Mouse (Mus musculus): Measurements from ENCODE around the gene Zfpm1. TPM values are rescaled to one million over a fixed set of nuclear protein-coding genes. Genes with fewer than 3 reads are reported as not detected.

The Zfpm1 gene
- polyA plus RNA-seq, 1 experiment from 2014 or later = 1.1 TPM

GRCm38 (mm10) chr8:122383039-122383438 is 101.1 kb downstream of the Zfpm1 start:
- Histone ChIP-seq H3K4me3 (no peak overlapping the region), H3K4me1 (peaks cover 6% of the 10 kb centered on the region), H3K9me3 (no peaks in the 10 kb centered on the region), H3K36me3 (peaks cover 68% of the 10 kb centered on the region), H3K4me2 (no peak overlapping the region), H3K9ac (no peak overlapping the region), H3K27me3 (no peaks in the 10 kb centered on the region), H3K27ac (no peak overlapping the region)
- ATAC-seq (ENCODE audit: insufficient number of reproducible peaks, low FRiP score, low TSS enrichment, low read depth) = no peak
- 74% methylated on average over 4 of the region's 4 CpGs for WGBS

Other genes starting within 250 kb of the Zfpm1 start
- gene Trhr2, start 78.6 kb downstream of the Zfpm1 start, polyA plus RNA-seq (2015; fragmentation: Nextera tagmentation; extraction: Ambion mirVana) = 0.12 and 0.14 TPM in 2 replicates
- 46.8 and 47.5 TPM in 2 replicates for gene Zc3h18, start 94.5 kb downstream of the Zfpm1 start, polyA plus RNA-seq (2015; fragmentation: Nextera tagmentation; extraction: Ambion mirVana)
- gene Il17c, start 139.9 kb downstream of the Zfpm1 start, polyA plus RNA-seq (2015; fragmentation: Nextera tagmentation; extraction: Ambion mirVana) = 0.22 TPM in 1 of 2 replicates, not detected in the other
- gene Cyba, start 150.8 kb downstream of the Zfpm1 start, polyA plus RNA-seq (2015; fragmentation: Nextera tagmentation; extraction: Ambion mirVana) = 183 and 190 TPM in 2 replicates
- 36.8 and 37.3 TPM in 2 replicates for gene Mvd, start 161.3 kb downstream of the Zfpm1 start, polyA plus RNA-seq (2015; fragmentation: Nextera tagmentation; extraction: Ambion mirVana)
- gene Snai3, start 178.6 kb downstream of the Zfpm1 start, polyA plus RNA-seq (2015; fragmentation: Nextera tagmentation; extraction: Ambion mirVana) = 0.84 and 3.3 TPM in 2 replicates
- 49.4 and 51.0 TPM in 2 replicates for gene Rnf166, start 193.9 kb downstream of the Zfpm1 start, polyA plus RNA-seq (2015; fragmentation: Nextera tagmentation; extraction: Ambion mirVana)
- 40.8 and 47.6 TPM in 2 replicates for gene Ctu2, start 194.0 kb downstream of the Zfpm1 start, polyA plus RNA-seq (2015; fragmentation: Nextera tagmentation; extraction: Ambion mirVana)

Measured in limb, embryonic 15.5 days (tissue).